Mouse (Mus musculus): Measurements from ENCODE around the gene Sla2. TPM values are rescaled to one million over a fixed set of nuclear protein-coding genes. Genes with fewer than 3 reads are reported as not detected.
"Not testable (repeated sequence)": the region's sequence is repeated elsewhere in the genome, so short reads cannot be mapped to it uniquely, and the experiment has no call there.

Sla2 gene
- polyA plus RNA-seq, 1 experiment from 2014 or later = 0.31 TPM

DNA sequence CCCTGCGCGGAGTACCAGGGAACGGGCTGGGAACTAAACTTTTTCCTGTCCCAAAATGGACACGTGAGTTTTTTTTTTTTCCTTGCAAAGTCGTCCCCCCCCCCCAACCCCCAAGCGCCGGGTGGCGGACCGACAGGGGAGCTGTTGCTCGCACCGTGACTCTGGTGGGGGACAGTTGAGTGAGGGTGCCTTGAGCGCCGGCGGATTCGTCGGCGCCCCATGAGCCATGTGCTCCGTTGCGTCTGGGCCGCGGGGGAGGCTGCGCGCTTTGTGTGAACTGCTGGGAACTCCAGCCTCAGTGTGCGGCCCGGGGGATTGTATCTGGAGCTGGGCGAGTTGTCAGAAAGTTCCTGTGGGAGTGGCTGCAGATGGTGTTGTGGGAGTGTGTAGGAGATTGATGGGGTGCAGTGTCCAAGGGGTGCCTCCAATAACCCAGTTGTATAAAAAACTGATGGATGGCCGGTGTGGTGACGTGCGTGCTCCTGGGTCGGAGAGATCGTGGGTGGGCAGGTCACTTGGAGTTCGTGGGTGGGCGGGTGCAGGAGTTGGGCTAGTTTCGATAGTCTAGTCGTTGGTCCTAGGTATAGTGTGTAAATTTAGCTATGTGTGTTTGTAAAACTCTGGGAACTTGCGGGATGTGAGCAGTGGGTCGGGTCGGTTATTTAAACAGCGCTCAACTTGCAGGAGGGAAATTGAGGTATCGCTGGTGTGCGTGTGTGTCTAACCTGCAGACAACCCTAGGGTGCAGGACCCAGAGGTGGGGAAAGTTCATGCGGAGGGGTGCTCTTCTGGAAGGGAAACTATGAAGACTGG is 45.8 kb downstream of the Sla2 start:
- Histone ChIP-seq H3K4me2 (peak overlapping the region; percentile 97), H3K4me3 (peak overlapping the region; percentile 65), H3K36me3 (no peaks in the 10 kb centered on the region), H3K4me1 (replicated peaks) (peaks cover 66% of the 10 kb centered on the region), H3K27me3 (peaks cover 36% of the 10 kb centered on the region), H3K9me3 (no peaks in the 10 kb centered on the region), H3K27ac (peak overlapping the region; percentile 85), H3K9ac (peak overlapping the region; percentile 77)
- WGBS = under 1% methylated on average over 42 of the region's 42 CpGs
- ATAC-seq (ENCODE audit: low FRiP score) = peak; percentile 17; the same call in 1 of the 2 replicates

GRCm38 (mm10) chr2:156840301-156841027 is 46.5 kb downstream of the Sla2 start:
- Histone ChIP-seq H3K9ac (peak overlapping the region; percentile 77), H3K4me1 (replicated peaks) (peaks cover 59% of the 10 kb centered on the region)
- under 1% methylated on average over 47 of the region's 79 CpGs for WGBS

DNA sequence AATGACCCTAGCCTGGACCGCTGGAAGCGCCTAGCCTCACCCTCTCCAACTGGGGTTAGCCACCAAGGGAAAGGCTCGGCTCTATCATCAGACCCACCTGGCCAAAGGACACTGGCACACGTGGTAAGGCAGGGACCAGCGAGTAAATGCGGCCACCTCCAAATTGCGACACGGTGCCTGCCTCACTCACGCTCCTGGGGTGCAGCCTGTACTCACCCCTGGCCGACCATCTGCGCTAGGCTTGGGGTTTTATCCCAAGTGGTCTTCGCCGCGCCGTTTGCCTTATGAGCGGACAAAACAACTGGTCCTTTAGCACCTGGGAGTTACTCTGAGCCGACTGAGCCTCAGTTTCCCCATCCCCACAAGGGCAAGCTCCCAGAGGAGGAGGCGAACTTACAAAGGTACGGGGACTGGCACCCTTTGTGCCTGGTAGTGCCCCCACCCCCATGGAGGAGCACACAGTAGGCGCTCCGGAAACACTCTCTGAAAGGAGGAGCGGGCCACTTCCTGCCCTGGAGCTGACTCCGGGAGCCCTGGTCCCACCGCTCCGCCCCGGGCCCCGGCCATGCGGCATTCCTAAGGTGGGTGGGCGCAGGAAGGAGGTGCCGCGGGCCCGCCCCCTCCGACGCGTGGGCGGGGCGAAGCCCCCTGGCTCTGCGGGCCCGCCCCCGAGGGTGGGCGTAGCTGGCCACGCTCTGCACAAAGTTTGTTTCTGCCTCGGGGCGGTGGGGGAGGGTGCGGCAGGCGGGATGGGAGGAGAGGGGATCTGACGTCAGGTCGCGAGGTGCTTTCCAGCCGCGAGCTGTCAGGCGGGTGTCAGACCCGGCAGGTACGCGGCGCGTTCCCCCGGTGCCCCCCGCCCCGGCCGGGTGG is 47.4 kb downstream of the Sla2 start, which contains the start of gene Tgif2:
TSS of gene Tgif2 (plus strand) at position 689 of the 873 bp plus-strand sequence.
- no peaks in the 10 kb centered on the region for H3K36me3 ChIP-seq
- peak within 1 kb of the TSS; percentile 97 for H3K4me2 ChIP-seq
- H3K27me3 ChIP-seq = peaks cover 36% of the 10 kb centered on the region
- peak within 1 kb of the TSS; percentile 65 for H3K4me3 ChIP-seq
- H3K27ac ChIP-seq = peak within 1 kb of the TSS; percentile 85
- H3K9ac ChIP-seq = peak within 1 kb of the TSS; percentile 77
- 1% methylated on average over 57 of the region's 61 CpGs for WGBS
- ATAC-seq (ENCODE audit: low FRiP score) = peak; percentile 78
- peaks cover 50% of the 10 kb centered on the region for H3K4me1 ChIP-seq (replicated peaks)
- no peaks in the 10 kb centered on the region for H3K9me3 ChIP-seq

More at GRCm38 (mm10) chr2:156840301-156841027, 46.5 kb downstream of the Sla2 start:
- Histone ChIP-seq H3K27ac (peak overlapping the region; percentile 85), H3K27me3 (peaks cover 36% of the 10 kb centered on the region), H3K36me3 (no peaks in the 10 kb centered on the region), H3K9me3 (no peaks in the 10 kb centered on the region), H3K4me2 (peak overlapping the region; percentile 97), H3K4me3 (peak overlapping the region; percentile 65)
- ATAC-seq (ENCODE audit: low FRiP score) = peak; percentile 44

DNA sequence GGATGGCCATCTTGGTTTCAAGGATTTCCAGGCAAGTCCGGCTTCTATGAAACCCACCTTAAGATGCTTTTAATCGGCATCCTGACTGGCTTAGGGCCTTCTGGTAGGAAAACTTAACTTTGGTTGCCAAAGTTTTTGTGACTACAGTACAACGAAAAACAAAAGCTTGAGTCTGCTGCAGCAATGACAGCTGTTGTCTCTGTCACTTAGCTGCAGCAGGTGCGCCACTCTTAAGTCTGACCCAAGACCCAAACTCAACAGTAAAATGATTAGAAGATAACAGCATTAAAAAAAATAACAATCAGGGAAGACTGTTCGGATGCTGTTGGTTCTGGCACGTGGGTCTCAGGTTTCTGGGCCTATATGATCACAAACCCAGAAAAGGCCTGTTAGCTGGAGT is 48.2 kb downstream of the Sla2 start:
- Histone ChIP-seq H3K4me2 (peak overlapping the region; percentile 97; the same call in 1 of the 2 replicates), H3K9ac (no peak overlapping the region), H3K4me3 (peak overlapping the region; percentile 65; the same call in 1 of the 2 replicates), H3K9me3 (no peaks in the 10 kb centered on the region), H3K4me1 (replicated peaks) (peaks cover 43% of the 10 kb centered on the region), H3K36me3 (peaks cover 6% of the 10 kb centered on the region), H3K27me3 (peaks cover 36% of the 10 kb centered on the region), H3K27ac (no peak overlapping the region)
- no peak for ATAC-seq (ENCODE audit: low FRiP score)
- WGBS = 67% methylated on average over 6 of the region's 6 CpGs

- peaks cover under 1% of the 10 kb centered on the region; the same call in 1 of the 2 replicates for H3K4me1 ChIP-seq (replicated peaks)
- no peak for ATAC-seq (ENCODE audit: low FRiP score)
- peaks cover 11% of the 10 kb centered on the region for H3K9me3 ChIP-seq
- no peak overlapping the region for H3K9ac ChIP-seq
- 93% methylated on average over 11 of the region's 11 CpGs for WGBS
- H3K4me3 ChIP-seq = no peak overlapping the region
- no peak overlapping the region for H3K27ac ChIP-seq
- peaks cover 32% of the 10 kb centered on the region for H3K36me3 ChIP-seq
- no peak overlapping the region for H3K4me2 ChIP-seq
- H3K27me3 ChIP-seq = peaks cover 5% of the 10 kb centered on the region; the same call in 1 of the 2 replicates
These were observed 52.7 kb downstream of the Sla2 start for GRCm38 (mm10) chr2:156834336-156834735.

- not testable (repeated sequence) for H3K9me3 ChIP-seq; H3K36me3 ChIP-seq; ATAC-seq (ENCODE audit: low FRiP score); H3K27me3 ChIP-seq; H3K4me1 ChIP-seq (replicated peaks); H3K9ac ChIP-seq; H3K27ac ChIP-seq; H3K4me3 ChIP-seq; H3K4me2 ChIP-seq
- WGBS = 88% methylated on average over 6 of the region's 6 CpGs
These were observed 61.9 kb downstream of the Sla2 start for GRCm38 (mm10) chr2:156825128-156825527.

Other genes starting within 250 kb of the Sla2 start
- 39.1 and 53.3 TPM in 2 replicates for gene Myl9, start 111.8 kb downstream of the Sla2 start, polyA plus RNA-seq (2015; fragmentation: Nextera tagmentation; extraction: Ambion mirVana)
- 25.7 and 28.6 TPM in 2 replicates for gene Tgif2, start 47.2 kb downstream of the Sla2 start, polyA plus RNA-seq (2015; fragmentation: Nextera tagmentation; extraction: Ambion mirVana)
- 12.0 and 12.6 TPM in 2 replicates for gene 4930518I15Rik, start 29.2 kb downstream of the Sla2 start, polyA plus RNA-seq (2015; fragmentation: Nextera tagmentation; extraction: Ambion mirVana)
- gene Rab5if, start 24.1 kb downstream of the Sla2 start, polyA plus RNA-seq (2015; fragmentation: Nextera tagmentation; extraction: Ambion mirVana) = 152 and 155 TPM in 2 replicates
- gene Ndrg3, start 104.9 kb upstream of the Sla2 start, polyA plus RNA-seq (2015; fragmentation: Nextera tagmentation; extraction: Ambion mirVana) = 90.3 and 95.0 TPM in 2 replicates
- gene Dsn1, start 120.0 kb upstream of the Sla2 start, polyA plus RNA-seq (2015; fragmentation: Nextera tagmentation; extraction: Ambion mirVana) = 12.3 and 13.2 TPM in 2 replicates
- 6.2 and 6.4 TPM in 2 replicates for gene Soga1, start 192.1 kb upstream of the Sla2 start, polyA plus RNA-seq (2015; fragmentation: Nextera tagmentation; extraction: Ambion mirVana)
- not detected in 2 replicates for gene Tldc2, start 199.9 kb upstream of the Sla2 start, polyA plus RNA-seq (2015; fragmentation: Nextera tagmentation; extraction: Ambion mirVana)
- gene Samhd1, start 248.1 kb upstream of the Sla2 start, polyA plus RNA-seq (2015; fragmentation: Nextera tagmentation; extraction: Ambion mirVana) = 11.6 and 11.9 TPM in 2 replicates